Comparison of ENCODE assay signal across 22 mouse cellular contexts in the genomic region with DNA sequence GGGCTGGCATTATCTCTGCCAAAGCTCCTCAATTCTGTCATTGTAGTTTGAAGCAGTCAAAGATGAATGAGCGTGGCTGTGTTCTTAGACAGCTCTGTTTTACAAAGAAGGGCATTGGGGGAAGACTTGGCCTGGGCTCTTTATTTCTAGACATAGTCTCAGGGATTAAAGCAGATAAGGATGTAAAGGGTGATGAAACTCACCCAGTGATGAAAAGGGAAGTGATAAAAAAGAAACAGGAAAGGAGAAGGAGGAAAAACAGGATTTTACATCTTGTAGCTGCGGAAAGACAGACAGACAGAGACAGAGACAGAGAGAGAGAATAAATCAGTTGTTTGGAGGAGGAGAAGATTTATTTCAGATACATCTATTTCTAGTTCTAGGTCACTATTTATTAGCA.
A peak's percentile ranks its signal among the peaks of the same experiment; 100 is the strongest.
DNase-seq lines count a peak whose midpoint lies in the region; ATAC-seq lines count a peak whose summit lies in the region.
"Had no signal": no experiment of that assay in that cellular context is flagged by ENCODE, and none has a peak within 500 bp of the region (broad histone marks: within the 10 kb centered on the region; RNA-seq: fewer than 3 reads in every experiment).

No protein-coding gene starts in this region.

- 76% methylated on average over 2 of the region's 2 CpGs for WGBS in hindbrain, embryonic 16.5 days

- no peak for DNase-seq in liver
- no peak for DNase-seq in urinary bladder, postnatal 14 days (ENCODE audit: low spot score)
- DNase-seq: adrenal gland, adult 2 months; adrenal gland, adult 8-10 months; adrenal gland, postnatal 10 days; adrenal gland, postnatal 14 days; adrenal gland, postnatal 25 days; adrenal gland, postnatal 36 days; B cell, adult 2 months; cerebellum, adult 11 months; cerebellum, adult 11-12 months; cerebellum, adult 18-20 months had no signal

- no peak overlapping the region for H3K9ac ChIP-seq in hindbrain, embryonic 16.5 days (ENCODE audit: low read depth, low read length)

- H3K4me2 ChIP-seq in hindbrain, embryonic 16.5 days (ENCODE audit: low read length): no peak overlapping the region

- H3K27ac ChIP-seq in hindbrain, embryonic 16.5 days (ENCODE audit: low read depth, low read length): no peak overlapping the region

- no peaks in the 10 kb centered on the region for H3K4me1 ChIP-seq in hindbrain, embryonic 16.5 days (ENCODE audit: control insufficient read depth, insufficient read depth, low read depth, low read length)

- H3K36me3 ChIP-seq in hindbrain, embryonic 16.5 days (ENCODE audit: control insufficient read depth, insufficient read depth, low read length): no peaks in the 10 kb centered on the region
- H3K36me3 ChIP-seq: G1E had no signal

- no peaks in the 10 kb centered on the region for H3K9me3 ChIP-seq in hindbrain, embryonic 16.5 days (ENCODE audit: control insufficient read depth, low read length)

- H3K4me3 ChIP-seq in hindbrain, embryonic 16.5 days (ENCODE audit: low read length): no peak overlapping the region

- 0 out of 2 replicates have a peak, but pooled peaks have one; percentile 25 for ATAC-seq in common myeloid progenitor, adult 5-6 weeks (replicated peaks; ENCODE audit: low read depth, poor library complexity, severe bottlenecking)
- peak; percentile 77 for ATAC-seq in granulocyte monocyte progenitor cell, adult 5-6 weeks (replicated peaks; ENCODE audit: poor library complexity, severe bottlenecking)
- ATAC-seq in megakaryocyte, adult 5-6 weeks (ENCODE audit: poor library complexity, severe bottlenecking): peak; percentile 60
- peak; percentile 57; the same call in 1 of the 2 replicates for ATAC-seq in megakaryocyte progenitor cell, adult 5-6 weeks (replicated peaks; ENCODE audit: poor library complexity)
- ATAC-seq in CD4-positive, CD25-positive, alpha-beta regulatory T cell, adult 4 months: no peak
- ATAC-seq in hindbrain, embryonic 16.5 days: no peak
- ATAC-seq: activated CD4-positive, CD25-positive, alpha-beta regulatory T cell, adult 4 months; Patski had no signal

- H3K27me3 ChIP-seq in hindbrain, embryonic 16.5 days (replicated peaks; ENCODE audit: control insufficient read depth, insufficient read depth, low read length): no peaks in the 10 kb centered on the region
- H3K27me3 ChIP-seq: CH12.LX, Patski had no signal

Comparison
In these comparisons a context has a peak if more than half of its experiments do, and no peak if none do; other contexts are left out.
1. ATAC-seq: peak in common myeloid progenitor, adult 5-6 weeks (single experiment), granulocyte monocyte progenitor cell, adult 5-6 weeks (single experiment), megakaryocyte, adult 5-6 weeks (single experiment) and megakaryocyte progenitor cell, adult 5-6 weeks (single experiment); none in CD4-positive, CD25-positive, alpha-beta regulatory T cell, adult 4 months (single experiment) and hindbrain, embryonic 16.5 days (single experiment).